Mouse (Mus musculus): ENCODE measurements around the gene Ppp1r12b. TPM values are rescaled to one million over a fixed set of nuclear protein-coding genes. Genes with fewer than 3 reads are reported as not detected.

Gene Ppp1r12b
- polyA plus RNA-seq, 1 experiment from 2014 or later = 12.5 TPM

- Histone ChIP-seq H3K27me3 (ENCODE audit: control insufficient read depth, insufficient read depth, low read length) (no peaks in the 10 kb centered on the region), H3K4me1 (replicated peaks; ENCODE audit: control insufficient read depth, insufficient read depth) (peaks cover 6% of the 10 kb centered on the region), H3K4me3 (ENCODE audit: low read depth, low read length) (peak overlapping the region; percentile 48), H3K9ac (ENCODE audit: low read length) (peak overlapping the region; percentile 71), H3K27ac (replicated peaks) (peak overlapping the region; percentile 97), H3K4me2 (replicated peaks; ENCODE audit: low read depth) (peak overlapping the region; percentile 55), H3K9me3 (ENCODE audit: control insufficient read depth, low read length) (no peaks in the 10 kb centered on the region), H3K36me3 (ENCODE audit: control insufficient read depth, insufficient read depth, low read length) (no peaks in the 10 kb centered on the region)
- TF ChIP-seq EP300 (optimal IDR thresholded peaks at IDR 0.05) (peak; percentile 8), CTCF (IDR thresholded peaks at IDR 0.05; ENCODE audit: low read depth) (no peak)
- DNase-seq (ENCODE audit: low spot score) = peak; percentile 39
- peak; percentile 78 for ATAC-seq (ENCODE audit: low FRiP score, low TSS enrichment)
- 16% methylated on average over 16 of the region's 16 CpGs for WGBS
Observed at GRCm38 (mm10) chr1:134803286-134804117, 152.2 kb downstream of the Ppp1r12b start.

- peak overlapping the region; percentile 97 for H3K27ac ChIP-seq (replicated peaks)
- no peaks in the 10 kb centered on the region for H3K27me3 ChIP-seq (ENCODE audit: control insufficient read depth, insufficient read depth, low read length)
- H3K4me3 ChIP-seq (ENCODE audit: low read depth, low read length) = peak overlapping the region; percentile 48
- H3K9me3 ChIP-seq (ENCODE audit: control insufficient read depth, low read length) = no peaks in the 10 kb centered on the region
- WGBS = 61% methylated on average over 7 of the region's 7 CpGs
- H3K9ac ChIP-seq (ENCODE audit: low read length) = peak overlapping the region; percentile 71
- no peaks in the 10 kb centered on the region for H3K36me3 ChIP-seq (ENCODE audit: control insufficient read depth, insufficient read depth, low read length)
- peak overlapping the region; percentile 55 for H3K4me2 ChIP-seq (replicated peaks; ENCODE audit: low read depth)
- TF ChIP-seq CTCF (IDR thresholded peaks at IDR 0.05; ENCODE audit: low read depth) = no peak
- TF ChIP-seq EP300 (optimal IDR thresholded peaks at IDR 0.05) = no peak
- ATAC-seq (ENCODE audit: low FRiP score, low TSS enrichment) = no peak
- peaks cover 6% of the 10 kb centered on the region for H3K4me1 ChIP-seq (replicated peaks; ENCODE audit: control insufficient read depth, insufficient read depth)
- DNase-seq (ENCODE audit: low spot score) = no peak
Observed at GRCm38 (mm10) chr1:134801758-134802157, 154.0 kb downstream of the Ppp1r12b start.

- Histone ChIP-seq H3K4me1 (replicated peaks; ENCODE audit: control insufficient read depth, insufficient read depth) (no peaks in the 10 kb centered on the region), H3K9me3 (ENCODE audit: control insufficient read depth, low read length) (no peaks in the 10 kb centered on the region), H3K27ac (replicated peaks) (no peak overlapping the region), H3K4me3 (ENCODE audit: low read depth, low read length) (no peak overlapping the region), H3K9ac (ENCODE audit: low read length) (no peak overlapping the region), H3K4me2 (replicated peaks; ENCODE audit: low read depth) (0 out of 2 replicates have a peak overlapping the region, but pooled peaks have one; percentile 2), H3K36me3 (ENCODE audit: control insufficient read depth, insufficient read depth, low read length) (no peaks in the 10 kb centered on the region), H3K27me3 (ENCODE audit: control insufficient read depth, insufficient read depth, low read length) (no peaks in the 10 kb centered on the region)
- ATAC-seq (ENCODE audit: low FRiP score, low TSS enrichment) = no peak
- no peak for TF ChIP-seq CTCF (IDR thresholded peaks at IDR 0.05; ENCODE audit: low read depth)
- TF ChIP-seq EP300 (optimal IDR thresholded peaks at IDR 0.05) = no peak
- 63% methylated on average over 3 of the region's 3 CpGs for WGBS
- no peak for DNase-seq (ENCODE audit: low spot score)
Observed at GRCm38 (mm10) chr1:134796536-134796935, 159.2 kb downstream of the Ppp1r12b start.

GRCm38 (mm10) chr1:134796076-134796475 lies 159.7 kb downstream of the Ppp1r12b start:
- DNase-seq (ENCODE audit: low spot score) = no peak
- Histone ChIP-seq H3K4me1 (replicated peaks; ENCODE audit: control insufficient read depth, insufficient read depth) (no peaks in the 10 kb centered on the region), H3K4me3 (ENCODE audit: low read depth, low read length) (no peak overlapping the region), H3K36me3 (ENCODE audit: control insufficient read depth, insufficient read depth, low read length) (no peaks in the 10 kb centered on the region), H3K9ac (ENCODE audit: low read length) (no peak overlapping the region), H3K27me3 (ENCODE audit: control insufficient read depth, insufficient read depth, low read length) (no peaks in the 10 kb centered on the region), H3K9me3 (ENCODE audit: control insufficient read depth, low read length) (no peaks in the 10 kb centered on the region), H3K27ac (replicated peaks) (no peak overlapping the region), H3K4me2 (replicated peaks; ENCODE audit: low read depth) (no peak overlapping the region)
- WGBS = 85% methylated on average over 1 of the region's 1 CpGs
- TF ChIP-seq EP300 (optimal IDR thresholded peaks at IDR 0.05) (no peak), CTCF (IDR thresholded peaks at IDR 0.05; ENCODE audit: low read depth) (no peak)
- ATAC-seq (ENCODE audit: low FRiP score, low TSS enrichment) = peak; percentile 53

- no peak overlapping the region for H3K4me3 ChIP-seq (ENCODE audit: low read depth, low read length)
- no peaks in the 10 kb centered on the region for H3K9me3 ChIP-seq (ENCODE audit: control insufficient read depth, low read length)
- H3K4me2 ChIP-seq (replicated peaks; ENCODE audit: low read depth) = no peak overlapping the region
- H3K9ac ChIP-seq (ENCODE audit: low read length) = no peak overlapping the region
- no peak overlapping the region for H3K27ac ChIP-seq (replicated peaks)
- no peak for DNase-seq (ENCODE audit: low spot score)
- no peak for TF ChIP-seq EP300 (optimal IDR thresholded peaks at IDR 0.05)
- no peak for TF ChIP-seq CTCF (IDR thresholded peaks at IDR 0.05; ENCODE audit: low read depth)
- H3K27me3 ChIP-seq (ENCODE audit: control insufficient read depth, insufficient read depth, low read length) = no peaks in the 10 kb centered on the region
- H3K4me1 ChIP-seq (replicated peaks; ENCODE audit: control insufficient read depth, insufficient read depth) = no peaks in the 10 kb centered on the region
- ATAC-seq (ENCODE audit: low FRiP score, low TSS enrichment) = no peak
- no peaks in the 10 kb centered on the region for H3K36me3 ChIP-seq (ENCODE audit: control insufficient read depth, insufficient read depth, low read length)
Observed at GRCm38 (mm10) chr1:134791456-134791855, 164.3 kb downstream of the Ppp1r12b start.

- Histone ChIP-seq H3K27ac (replicated peaks) (no peak overlapping the region), H3K9ac (ENCODE audit: low read length) (no peak overlapping the region), H3K9me3 (ENCODE audit: control insufficient read depth, low read length) (no peaks in the 10 kb centered on the region), H3K4me2 (replicated peaks; ENCODE audit: low read depth) (no peak overlapping the region), H3K27me3 (ENCODE audit: control insufficient read depth, insufficient read depth, low read length) (no peaks in the 10 kb centered on the region), H3K4me1 (replicated peaks; ENCODE audit: control insufficient read depth, insufficient read depth) (no peaks in the 10 kb centered on the region), H3K36me3 (ENCODE audit: control insufficient read depth, insufficient read depth, low read length) (no peaks in the 10 kb centered on the region), H3K4me3 (ENCODE audit: low read depth, low read length) (no peak overlapping the region)
- no peak for ATAC-seq (ENCODE audit: low FRiP score, low TSS enrichment)
- WGBS = 88% methylated on average over 2 of the region's 2 CpGs
- no peak for DNase-seq (ENCODE audit: low spot score)
- TF ChIP-seq CTCF (IDR thresholded peaks at IDR 0.05; ENCODE audit: low read depth) = no peak
- TF ChIP-seq EP300 (optimal IDR thresholded peaks at IDR 0.05) = no peak
Observed at GRCm38 (mm10) chr1:134790716-134791439, 164.9 kb downstream of the Ppp1r12b start.
